Mouse (Mus musculus): Measurements from ENCODE around the gene Slc17a3.

Slc17a3 gene

DNA sequence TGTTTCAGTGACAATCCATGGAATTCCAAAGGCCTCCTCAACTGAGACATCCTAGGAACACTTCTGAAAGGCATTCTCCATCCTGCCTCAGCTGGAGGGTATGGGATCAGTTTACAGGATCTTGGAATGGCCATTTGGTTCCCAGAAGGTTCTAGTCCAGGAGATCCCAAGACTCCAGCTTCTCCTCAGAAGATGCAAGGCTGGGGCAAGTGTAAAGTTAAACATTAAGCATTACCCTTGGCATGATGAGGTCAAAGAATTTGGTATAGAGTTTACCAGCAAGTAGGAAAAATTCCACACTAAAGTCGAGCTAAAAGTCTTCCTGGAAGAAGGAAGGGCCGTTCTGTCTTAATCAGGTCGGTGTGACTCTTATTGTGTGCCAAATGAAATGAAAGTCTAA, 30.8 kb downstream of the Slc17a3 start:
- in situ Hi-C loops (cut with MboI; ENCODE audit: low sequenced_read_pairs), result no loop called here

GRCm38 (mm10) chr13:23873141-23873540, 33.9 kb downstream of the Slc17a3 start:
- in situ Hi-C loops (cut with MboI; ENCODE audit: low sequenced_read_pairs), result no loop called here

DNA sequence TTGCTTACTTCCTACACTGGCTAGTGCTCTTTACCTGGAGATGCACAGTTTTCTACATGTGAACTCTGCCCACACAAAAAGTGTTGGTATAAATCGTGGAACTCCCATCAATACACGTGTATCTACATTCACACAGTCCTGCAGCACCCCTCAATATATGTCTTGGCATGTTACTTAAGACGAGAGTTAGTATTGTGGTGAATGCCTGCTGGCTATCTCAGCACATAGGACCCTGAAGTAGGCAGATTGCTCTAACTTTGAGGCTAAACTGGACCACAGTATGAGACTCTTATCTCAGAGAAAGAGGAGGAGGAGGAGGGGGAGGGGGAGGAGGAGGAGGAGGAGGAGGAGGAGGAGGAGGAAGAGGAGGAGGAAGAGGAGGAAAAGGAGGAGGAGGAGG, 39.9 kb downstream of the Slc17a3 start:
- in situ Hi-C loops (cut with MboI; ENCODE audit: low sequenced_read_pairs), result no loop called here

- in situ Hi-C loops (cut with MboI; ENCODE audit: low sequenced_read_pairs), result no loop called here
Observed at GRCm38 (mm10) chr13:23879636-23880035, 40.4 kb downstream of the Slc17a3 start.

GRCm38 (mm10) chr13:23885540-23885939, 46.3 kb downstream of the Slc17a3 start:
- in situ Hi-C loops (cut with MboI; ENCODE audit: low sequenced_read_pairs), result no loop called here

DNA sequence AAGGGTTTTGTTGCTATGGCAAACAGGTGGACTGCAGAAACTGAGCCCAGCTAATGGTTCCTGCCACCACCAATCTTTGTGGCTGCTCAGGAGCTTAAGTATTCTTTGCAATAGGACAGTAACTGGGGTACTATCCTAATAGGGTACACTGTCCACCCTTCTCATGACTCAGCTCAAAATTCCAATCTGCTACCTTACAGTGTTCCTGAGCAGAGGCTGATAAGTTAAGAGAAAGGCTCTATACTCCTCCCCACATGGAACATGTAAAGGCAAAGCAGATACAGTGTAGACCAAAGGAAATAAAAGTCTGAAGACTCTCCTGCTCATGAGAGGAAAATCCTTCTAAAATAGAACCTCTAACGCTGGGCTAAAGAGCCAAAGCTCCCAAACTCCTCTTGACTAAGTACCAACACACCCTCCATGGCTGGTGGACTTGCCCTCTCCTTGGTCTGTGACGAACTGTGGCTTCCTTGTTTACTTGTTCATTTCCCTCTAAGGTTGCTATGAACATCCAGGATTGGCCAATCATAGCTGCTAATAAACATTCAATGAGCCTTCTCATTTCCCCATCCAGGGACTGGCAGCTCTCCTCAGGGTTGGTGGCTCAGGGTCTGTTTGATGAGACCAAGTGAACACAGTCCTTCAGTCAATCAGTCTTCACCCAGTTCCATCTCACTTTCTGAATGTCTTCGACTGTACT, 47.9 kb downstream of the Slc17a3 start:
- in situ Hi-C loops (cut with MboI; ENCODE audit: low sequenced_read_pairs), result no loop called here

DNA sequence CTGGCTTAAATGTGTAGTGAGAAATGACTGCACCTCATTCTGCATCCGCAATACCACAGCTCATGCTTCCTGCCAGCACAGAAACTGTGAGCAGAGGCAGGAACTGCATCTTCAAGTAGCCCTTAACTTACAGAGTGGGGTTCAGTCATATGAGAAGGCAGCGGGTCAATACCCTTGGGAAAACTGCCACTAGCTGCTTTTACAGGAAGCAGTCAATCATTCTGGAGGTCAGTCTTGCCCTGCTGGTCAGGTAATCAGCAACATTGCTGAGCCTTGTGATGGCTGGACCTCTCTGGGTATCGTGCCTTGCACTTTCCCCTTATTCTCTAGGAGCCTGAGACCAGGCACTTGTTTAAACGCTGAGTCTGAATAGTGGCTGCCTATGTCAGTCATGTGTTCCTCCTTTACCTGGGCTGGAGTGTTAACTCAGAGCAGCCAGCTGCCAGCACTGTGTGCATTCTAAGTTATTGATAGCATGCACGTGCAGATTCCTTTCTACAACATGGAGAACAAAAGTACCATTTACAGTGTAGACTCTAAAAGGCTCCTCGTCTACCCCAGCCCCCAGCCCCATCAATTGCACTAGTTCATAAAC, 49.9 kb downstream of the Slc17a3 start:
- in situ Hi-C loops (cut with MboI; ENCODE audit: low sequenced_read_pairs), result no loop called here

GRCm38 (mm10) chr13:23892592-23893268, 53.5 kb downstream of the Slc17a3 start:
- in situ Hi-C loops (cut with MboI; ENCODE audit: low sequenced_read_pairs), result no loop called here

DNA sequence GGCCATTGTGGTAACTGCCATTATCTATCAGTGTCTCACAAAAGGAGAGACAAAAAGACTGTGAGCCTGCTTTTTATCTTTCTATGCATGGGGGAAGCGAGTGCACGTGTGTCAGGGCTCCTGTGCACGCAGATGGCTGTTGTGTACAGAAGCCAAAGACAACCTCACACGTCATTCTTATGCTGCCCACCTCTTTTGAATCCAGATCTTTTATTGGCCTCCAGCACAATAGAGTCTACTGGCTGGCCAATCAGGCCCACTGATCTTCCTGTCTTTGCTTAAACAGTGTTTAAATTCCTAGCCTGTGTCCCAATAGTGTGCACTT, 54.0 kb downstream of the Slc17a3 start:
- in situ Hi-C loops (cut with MboI; ENCODE audit: low sequenced_read_pairs), result no loop called here

- in situ Hi-C loops (cut with MboI; ENCODE audit: low sequenced_read_pairs), result no loop called here
Observed at GRCm38 (mm10) chr13:23898242-23898641, 59.0 kb downstream of the Slc17a3 start.

- in situ Hi-C loops (cut with MboI; ENCODE audit: low sequenced_read_pairs), result no loop called here
Observed at GRCm38 (mm10) chr13:23906906-23907305, 67.7 kb downstream of the Slc17a3 start.

DNA sequence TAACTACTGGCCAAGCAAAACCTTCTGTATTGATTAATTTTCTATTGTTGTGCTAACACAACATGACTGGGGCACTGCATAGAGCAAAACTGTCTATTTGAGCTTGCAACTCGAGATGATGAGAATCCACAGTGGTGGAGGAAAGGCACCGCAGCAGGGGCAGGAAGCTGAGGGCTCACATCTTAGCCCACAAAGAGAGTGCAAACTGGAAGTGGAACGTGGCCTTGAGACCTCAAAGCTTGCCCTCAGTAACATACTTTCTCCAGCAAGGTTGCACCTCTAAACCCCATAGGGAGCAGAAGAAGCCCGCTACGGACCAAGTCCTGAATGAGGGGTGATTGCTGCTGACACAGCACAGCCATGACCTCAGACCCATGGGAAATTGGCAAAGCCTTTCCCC, 70.9 kb downstream of the Slc17a3 start:
- in situ Hi-C loops (cut with MboI; ENCODE audit: low sequenced_read_pairs), result no loop called here
